Mouse (Mus musculus) G1E (cell line): ENCODE results near the gene Bfsp2.

ENCODE experiments used
- CTCF ChIP-seq: IDR thresholded peaks from 2 replicates; pipeline ENCODE4 v1.5.1; 2012; ENCODE audit warnings: low read depth, low read length, inconsistent platforms, mixed read lengths
- TAL1 ChIP-seq: conservative IDR thresholded peaks from 2 replicates; pipeline ENCODE4 v1.6.1; 2012; ENCODE audit warnings: low read depth, low read length, inconsistent platforms, mixed read lengths

DNA sequence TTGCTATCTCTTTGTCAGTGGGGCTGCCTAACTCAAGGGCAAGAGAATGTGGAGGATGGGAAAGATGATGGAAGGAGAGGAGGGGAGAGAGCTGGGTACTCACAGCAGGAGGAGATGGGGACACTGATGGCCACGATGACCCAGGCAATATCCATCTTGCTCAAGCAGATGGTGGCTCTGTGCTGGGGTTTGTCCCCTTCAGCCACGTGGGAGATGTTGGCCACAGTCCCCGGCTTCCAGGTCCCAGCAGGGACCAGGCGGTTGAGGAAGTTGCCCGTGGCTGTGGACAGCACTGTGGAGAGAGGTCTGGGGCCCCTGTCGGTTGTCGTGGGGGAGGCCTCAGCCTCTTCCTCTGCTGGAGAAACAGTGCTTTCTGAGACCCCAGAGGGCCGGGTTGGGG is 18.5 kb upstream of the Bfsp2 start:
- TF ChIP-seq CTCF = no peak
- TF ChIP-seq TAL1 = no peak
